Mouse (Mus musculus): ENCODE data around the gene G430095P16Rik.

The G430095P16Rik gene

GRCm38 (mm10) chr8:84702963-84703465 is 19.8 kb upstream of the G430095P16Rik start:
- no peak for DNase-seq (ENCODE audit: low read depth, low spot score)

GRCm38 (mm10) chr8:84703466-84704249 is 19.1 kb upstream of the G430095P16Rik start:
- DNase-seq (ENCODE audit: low read depth, low spot score): no peak

GRCm38 (mm10) chr8:84704356-84704755 is 18.5 kb upstream of the G430095P16Rik start:
- no peak for DNase-seq (ENCODE audit: low read depth, low spot score)

GRCm38 (mm10) chr8:84704867-84705831 is 17.7 kb upstream of the G430095P16Rik start:
- no peak for DNase-seq (ENCODE audit: low read depth, low spot score)

GRCm38 (mm10) chr8:84705960-84706359 is 16.8 kb upstream of the G430095P16Rik start:
- DNase-seq (ENCODE audit: low read depth, low spot score): no peak

GRCm38 (mm10) chr8:84706610-84707266 is 16.1 kb upstream of the G430095P16Rik start:
- no peak for DNase-seq (ENCODE audit: low read depth, low spot score)

- no peak for DNase-seq (ENCODE audit: low read depth, low spot score)
Observed at GRCm38 (mm10) chr8:84707267-84707883, 15.4 kb upstream of the G430095P16Rik start.

GRCm38 (mm10) chr8:84708071-84708541 is 14.7 kb upstream of the G430095P16Rik start:
- no peak for DNase-seq (ENCODE audit: low read depth, low spot score)

- peak; percentile 73 for DNase-seq (ENCODE audit: low read depth, low spot score)
Observed at GRCm38 (mm10) chr8:84708774-84709475, 13.9 kb upstream of the G430095P16Rik start.

GRCm38 (mm10) chr8:84709931-84710330 is 12.9 kb upstream of the G430095P16Rik start:
- DNase-seq (ENCODE audit: low read depth, low spot score): no peak

- no peak for DNase-seq (ENCODE audit: low read depth, low spot score)
Observed at GRCm38 (mm10) chr8:84711312-84711711, 11.5 kb upstream of the G430095P16Rik start.

- DNase-seq (ENCODE audit: low read depth, low spot score): peak; percentile 78
Observed at GRCm38 (mm10) chr8:84711933-84712758, 10.7 kb upstream of the G430095P16Rik start.

GRCm38 (mm10) chr8:84712759-84713120 is 10.1 kb upstream of the G430095P16Rik start:
- DNase-seq (ENCODE audit: low read depth, low spot score): no peak

GRCm38 (mm10) chr8:84713381-84713780 is 9.4 kb upstream of the G430095P16Rik start:
- DNase-seq (ENCODE audit: low read depth, low spot score): no peak

- DNase-seq (ENCODE audit: low read depth, low spot score): no peak
Observed at GRCm38 (mm10) chr8:84714161-84714560, 8.6 kb upstream of the G430095P16Rik start.

- DNase-seq (ENCODE audit: low read depth, low spot score): no peak
Observed at GRCm38 (mm10) chr8:84715893-84716468, 6.8 kb upstream of the G430095P16Rik start.

- DNase-seq (ENCODE audit: low read depth, low spot score): no peak
Observed at GRCm38 (mm10) chr8:84716790-84717189, 6.0 kb upstream of the G430095P16Rik start.

GRCm38 (mm10) chr8:84718476-84718875 is 4.3 kb upstream of the G430095P16Rik start:
- no peak for DNase-seq (ENCODE audit: low read depth, low spot score)
